Mouse (Mus musculus) liver, postnatal 0 days (tissue): ENCODE measurements around the gene Nfasc.

ENCODE experiments used
- CTCF ChIP-seq: sonication (generic); IDR thresholded peaks from 2 replicates; pipeline ENCODE4 v1.5.1; 2016; ENCODE audit warnings: antibody characterized with exemption, low read depth
- EP300 ChIP-seq: IDR thresholded peaks from 2 replicates; pipeline ENCODE4 v1.6.1; 2016; ENCODE audit warnings: antibody characterized with exemption, low read depth, mild to moderate bottlenecking

DNA sequence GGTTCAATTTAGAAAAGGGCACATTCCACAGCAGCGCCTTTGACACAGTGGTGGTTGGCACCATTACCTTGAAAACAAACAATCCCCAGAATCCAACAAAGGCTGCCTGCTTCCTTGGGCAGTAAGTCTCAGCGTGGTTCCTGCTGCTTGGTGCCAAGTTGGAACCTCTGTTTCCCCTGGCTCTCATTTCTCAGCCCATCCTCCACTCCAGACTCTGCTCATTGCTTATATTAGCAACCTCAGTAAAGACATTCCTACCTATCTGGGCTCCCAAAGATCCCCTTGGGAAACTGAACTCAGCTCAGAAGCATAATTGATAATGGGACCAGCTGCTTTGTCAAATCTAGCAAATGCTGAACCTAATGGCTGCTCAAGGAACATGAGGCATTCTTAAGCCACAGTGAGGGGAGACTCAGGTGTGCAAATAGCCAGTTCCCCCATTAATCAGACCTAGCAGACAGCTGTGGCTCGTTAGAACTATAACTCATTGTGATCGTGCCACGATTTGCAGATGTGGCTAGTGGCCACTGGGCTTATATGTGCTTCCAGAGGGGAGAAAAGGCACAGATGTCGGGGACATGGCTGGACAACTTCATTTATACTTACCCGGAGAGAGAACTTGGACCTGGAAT lies 115.4 kb downstream of the Nfasc start:
- TF ChIP-seq CTCF (no peak), EP300 (no peak)
